Mouse (Mus musculus) embryonic facial prominence, embryonic 10.5 days (tissue): ENCODE results near the gene Gsap. TPM values are rescaled to one million over a fixed set of nuclear protein-coding genes. Genes with fewer than 3 reads are reported as not detected.
"Not testable (repeated sequence)": the region's sequence is repeated elsewhere in the genome, so short reads cannot be mapped to it uniquely, and the experiment has no call there.

Experiments used
- DNase-seq: peaks from one replicate; pipeline ENCODE4 v3.0.0-alpha.2; 2017; ENCODE audit warnings: low spot score
- H3K27ac ChIP-seq: fragments of 300-500 bp; sonication (generic); replicated peaks from 2 replicates; pipeline ENCODE4 v1.5.1; 2016; ENCODE audit warnings: mild to moderate bottlenecking
- H3K27me3 ChIP-seq: fragments of 300-500 bp; sonication (generic); replicated peaks from 2 replicates; pipeline ENCODE4 v1.6.1; 2016; ENCODE audit warnings: low read depth, mild to moderate bottlenecking; ENCODE audit not compliant: poor library complexity, severe bottlenecking
- H3K36me3 ChIP-seq: fragments of 300-500 bp; sonication (generic); replicated peaks from 2 replicates; pipeline ENCODE4 v1.6.1; 2016; ENCODE audit warnings: mild to moderate bottlenecking, moderate library complexity
- H3K4me1 ChIP-seq: fragments of 300-500 bp; sonication (generic); 2 replicates; pipeline ENCODE4 v1.6.1; 2016
- H3K4me3 ChIP-seq: fragments of 300-500 bp; sonication (generic); 2 replicates; pipeline ENCODE4 v1.5.1; 2016; ENCODE audit warnings: mild to moderate bottlenecking, moderate library complexity
- H3K9me3 ChIP-seq: fragments of 300-500 bp; sonication (generic); 2 replicates; pipeline ENCODE4 v1.6.1; 2016; ENCODE audit warnings: mild to moderate bottlenecking
- WGBS: fragments of 180-500 bp; shearing (Covaris S2); methylation state at CpG from one replicate; pipeline ENCODE4 v1.1.7; 2016; 5-methylcytosine and 5-hydroxymethylcytosine counted together
- polyA plus RNA-seq: library from polyadenylated mRNA; unstranded; fragments of >200 nt; fragmentation: Nextera tagmentation; extraction: Ambion mirVana; gene quantifications from 2 replicates; pipeline ENCODE4 v1.2.1, GENCODE M21; 2016

Gsap gene
- polyA plus RNA-seq, 1 experiment from 2014 or later = 1.5 TPM

GRCm38 (mm10) chr5:21307165-21307564 is 121.1 kb downstream of the Gsap start:
- no peak for DNase-seq

GRCm38 (mm10) chr5:21314696-21315095 is 128.6 kb downstream of the Gsap start:
- H3K9me3 ChIP-seq = no peaks in the 10 kb centered on the region
- H3K36me3 ChIP-seq = no peaks in the 10 kb centered on the region
- WGBS = 81% methylated on average over 3 of the region's 3 CpGs
- DNase-seq = no peak
- H3K4me3 ChIP-seq = no peak overlapping the region
- H3K4me1 ChIP-seq = no peaks in the 10 kb centered on the region
- no peak overlapping the region for H3K27ac ChIP-seq
- H3K27me3 ChIP-seq = no peaks in the 10 kb centered on the region

More at GRCm38 (mm10) chr5:21307165-21307564, 121.1 kb downstream of the Gsap start:
- Histone ChIP-seq H3K4me3 (no peak overlapping the region), H3K27ac (no peak overlapping the region), H3K4me1 (no peaks in the 10 kb centered on the region), H3K27me3 (no peaks in the 10 kb centered on the region), H3K36me3 (no peaks in the 10 kb centered on the region), H3K9me3 (no peaks in the 10 kb centered on the region)
- 75% methylated on average over 5 of the region's 5 CpGs for WGBS

- Histone ChIP-seq H3K9me3 (no peaks in the 10 kb centered on the region), H3K4me1 (no peaks in the 10 kb centered on the region), H3K36me3 (no peaks in the 10 kb centered on the region), H3K27me3 (no peaks in the 10 kb centered on the region), H3K27ac (no peak overlapping the region), H3K4me3 (no peak overlapping the region)
- WGBS = 80% methylated on average over 2 of the region's 2 CpGs
- no peak for DNase-seq
Observed at GRCm38 (mm10) chr5:21320138-21320537, 134.1 kb downstream of the Gsap start.

GRCm38 (mm10) chr5:21326494-21326893 is 140.4 kb downstream of the Gsap start:
- Histone ChIP-seq H3K36me3 (no peaks in the 10 kb centered on the region), H3K27ac (no peak overlapping the region), H3K4me3 (no peak overlapping the region), H3K9me3 (no peaks in the 10 kb centered on the region), H3K27me3 (no peaks in the 10 kb centered on the region), H3K4me1 (peaks cover 11% of the 10 kb centered on the region)
- WGBS = 42% methylated on average over 1 of the region's 1 CpGs
- DNase-seq = peak; percentile 66

GRCm38 (mm10) chr5:21328560-21328959 is 142.5 kb downstream of the Gsap start:
- Histone ChIP-seq H3K4me3 (no peak overlapping the region), H3K9me3 (no peaks in the 10 kb centered on the region), H3K27ac (no peak overlapping the region), H3K36me3 (no peaks in the 10 kb centered on the region), H3K27me3 (no peaks in the 10 kb centered on the region), H3K4me1 (peaks cover 11% of the 10 kb centered on the region)
- 85% methylated on average over 1 of the region's 1 CpGs for WGBS
- DNase-seq = no peak

- 47% methylated on average over 11 of the region's 11 CpGs for WGBS
- peaks cover 11% of the 10 kb centered on the region for H3K4me1 ChIP-seq
- H3K4me3 ChIP-seq = no peak overlapping the region
- H3K27me3 ChIP-seq = no peaks in the 10 kb centered on the region
- 0 out of 2 replicates have a peak, but pooled peaks cover 2% of the 10 kb centered on the region for H3K9me3 ChIP-seq
- H3K27ac ChIP-seq = no peak overlapping the region
- no peaks in the 10 kb centered on the region for H3K36me3 ChIP-seq
- no peak for DNase-seq
Observed at GRCm38 (mm10) chr5:21329672-21330665, 143.9 kb downstream of the Gsap start.

- Histone ChIP-seq H3K4me3 (no peak overlapping the region), H3K4me1 (peaks cover 11% of the 10 kb centered on the region), H3K36me3 (no peaks in the 10 kb centered on the region), H3K9me3 (0 out of 2 replicates have a peak, but pooled peaks cover 2% of the 10 kb centered on the region), H3K27ac (no peak overlapping the region), H3K27me3 (no peaks in the 10 kb centered on the region)
- WGBS = 90% methylated on average over 5 of the region's 5 CpGs
- no peak for DNase-seq
Observed at GRCm38 (mm10) chr5:21331656-21332055, 145.6 kb downstream of the Gsap start.

GRCm38 (mm10) chr5:21332119-21332518 is 146.1 kb downstream of the Gsap start:
- Histone ChIP-seq H3K4me3 (no peak overlapping the region), H3K27ac (no peak overlapping the region), H3K27me3 (no peaks in the 10 kb centered on the region), H3K9me3 (0 out of 2 replicates have a peak, but pooled peaks cover 2% of the 10 kb centered on the region), H3K36me3 (no peaks in the 10 kb centered on the region), H3K4me1 (peaks cover 11% of the 10 kb centered on the region)
- 93% methylated on average over 1 of the region's 1 CpGs for WGBS
- no peak for DNase-seq

GRCm38 (mm10) chr5:21342265-21342664 is 156.2 kb downstream of the Gsap start:
- not testable (repeated sequence) for H3K4me1 ChIP-seq, H3K4me3 ChIP-seq, DNase-seq, H3K9me3 ChIP-seq, H3K27ac ChIP-seq, H3K36me3 ChIP-seq, H3K27me3 ChIP-seq

GRCm38 (mm10) chr5:21348366-21348765 is 162.3 kb downstream of the Gsap start:
- Histone ChIP-seq H3K4me1 (0 out of 2 replicates have a peak, but pooled peaks cover 3% of the 10 kb centered on the region), H3K4me3 (no peak overlapping the region), H3K27ac (no peak overlapping the region), H3K27me3 (no peaks in the 10 kb centered on the region), H3K9me3 (no peaks in the 10 kb centered on the region), H3K36me3 (no peaks in the 10 kb centered on the region)
- 81% methylated on average over 7 of the region's 7 CpGs for WGBS
- no peak for DNase-seq

GRCm38 (mm10) chr5:21351678-21352077 is 165.6 kb downstream of the Gsap start:
- no peak overlapping the region for H3K27ac ChIP-seq
- no peaks in the 10 kb centered on the region for H3K27me3 ChIP-seq
- no peaks in the 10 kb centered on the region for H3K9me3 ChIP-seq
- peaks cover 14% of the 10 kb centered on the region for H3K4me1 ChIP-seq
- no peak overlapping the region for H3K4me3 ChIP-seq
- no peak for DNase-seq
- no peaks in the 10 kb centered on the region for H3K36me3 ChIP-seq

GRCm38 (mm10) chr5:21358648-21359047 is 172.6 kb downstream of the Gsap start:
- H3K27me3 ChIP-seq = no peaks in the 10 kb centered on the region
- no peaks in the 10 kb centered on the region for H3K36me3 ChIP-seq
- DNase-seq = no peak
- peaks cover 8% of the 10 kb centered on the region for H3K4me1 ChIP-seq
- H3K27ac ChIP-seq = no peak overlapping the region
- no peaks in the 10 kb centered on the region for H3K9me3 ChIP-seq
- no peak overlapping the region for H3K4me3 ChIP-seq
- 84% methylated on average over 3 of the region's 3 CpGs for WGBS

- Histone ChIP-seq H3K36me3 (no peaks in the 10 kb centered on the region), H3K27me3 (no peaks in the 10 kb centered on the region), H3K9me3 (no peaks in the 10 kb centered on the region), H3K4me1 (peaks cover 3% of the 10 kb centered on the region; the same call in 1 of the 2 replicates), H3K27ac (no peak overlapping the region), H3K4me3 (no peak overlapping the region)
- DNase-seq = no peak
- 87% methylated on average over 3 of the region's 3 CpGs for WGBS
Observed at GRCm38 (mm10) chr5:21363343-21363742, 177.3 kb downstream of the Gsap start.
